Mouse (Mus musculus) erythroblast, embryonic 14.5 days (primary cell): ENCODE results near the gene Pik3c2g.

Source experiments
- GATA1 ChIP-seq: IDR thresholded peaks from 2 replicates; pipeline ENCODE4 v1.6.1; 2012; ENCODE audit warnings: low read length, inconsistent platforms, mixed read lengths
- TAL1 ChIP-seq: IDR thresholded peaks from 3 replicates; pipeline ENCODE4 v1.6.1; 2012; ENCODE audit warnings: low read length, inconsistent platforms, mixed read lengths

DNA sequence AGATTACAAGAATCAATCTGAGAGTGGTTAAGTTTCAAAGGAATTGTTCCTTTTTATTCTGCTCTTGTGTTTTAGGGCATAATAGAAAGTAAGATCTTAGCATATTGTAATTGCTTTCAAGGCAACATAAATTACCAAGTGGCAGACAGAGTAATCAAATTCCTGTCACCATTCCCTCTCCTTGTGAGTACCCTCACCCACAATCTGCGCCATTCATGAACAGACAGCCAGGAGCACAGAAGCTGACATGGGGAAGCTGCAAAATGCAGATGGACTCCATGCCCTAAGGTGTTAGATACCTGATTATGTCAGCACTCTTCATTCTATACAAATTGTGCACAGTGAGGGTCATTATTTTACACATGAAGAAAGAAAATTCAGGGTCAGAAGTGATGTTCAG is 255.6 kb downstream of the Pik3c2g start:
- TF ChIP-seq GATA1 (no peak), TAL1 (no peak)
